Mouse (Mus musculus) neural tube, embryonic 11.5 days (tissue): ENCODE measurements at regions not wholly inside any gene's neighbourhood (a gene's known extent, or its start where the extent isn't known, plus 50 kb on each side); places are given as distances from the start of the nearest gene placed in this dataset.

ENCODE experiments used
- ATAC-seq: fragments of 200-750 bp; cut with Nextera tagmentation; 2 replicates; pipeline ENCODE4 v1.8.0; 2017; ENCODE audit warnings: moderate number of reproducible peaks, mild to moderate bottlenecking, moderate TSS enrichment, moderate library complexity; ENCODE audit not compliant: insufficient read depth, low FRiP score, low TSS enrichment
- DNase-seq: peaks from one replicate; pipeline ENCODE4 v3.0.0-alpha.2; 2015; ENCODE audit warnings: low spot score
- H3K27ac ChIP-seq: fragments of 300-500 bp; sonication (generic); 2 replicates; pipeline ENCODE4 v1.5.1; 2014; ENCODE audit warnings: low read depth, mild to moderate bottlenecking, low read length
- H3K27me3 ChIP-seq: fragments of 300-500 bp; sonication (generic); 2 replicates; pipeline ENCODE4 v1.6.1; 2014; ENCODE audit warnings: mild to moderate bottlenecking, low read length, mixed read lengths; ENCODE audit not compliant: control insufficient read depth, insufficient read depth
- H3K36me3 ChIP-seq: fragments of 300-500 bp; sonication (generic); 2 replicates; pipeline ENCODE4 v1.6.1; 2014; ENCODE audit warnings: mild to moderate bottlenecking, low read length, moderate library complexity, mixed read lengths; ENCODE audit not compliant: control insufficient read depth, insufficient read depth
- H3K4me1 ChIP-seq: fragments of 300-500 bp; sonication (generic); 2 replicates; pipeline ENCODE4 v1.6.1; 2014; ENCODE audit warnings: low read length, mixed read lengths; ENCODE audit not compliant: control insufficient read depth, insufficient read depth
- H3K4me2 ChIP-seq: fragments of 300-500 bp; sonication (generic); 2 replicates; pipeline ENCODE4 v1.6.1; 2014; ENCODE audit warnings: low read depth, mild to moderate bottlenecking, moderate library complexity
- H3K4me3 ChIP-seq: fragments of 300-500 bp; sonication (generic); 2 replicates; pipeline ENCODE4 v1.5.1; 2014; ENCODE audit warnings: low read depth, low read length
- H3K9ac ChIP-seq: fragments of 300-500 bp; sonication (generic); 2 replicates; pipeline ENCODE4 v1.6.1; 2014; ENCODE audit warnings: mild to moderate bottlenecking, low read length
- H3K9me3 ChIP-seq: fragments of 300-500 bp; sonication (generic); 2 replicates; pipeline ENCODE4 v1.6.1; 2016; ENCODE audit warnings: low read length; ENCODE audit not compliant: control insufficient read depth
- WGBS: fragments of 180-500 bp; shearing (Covaris S2); extraction: QIAGEN DNeasy Blood & Tissue Kit; methylation state at CpG from one replicate; pipeline ENCODE4 v1.1.7; 2014; 5-methylcytosine and 5-hydroxymethylcytosine counted together

DNA sequence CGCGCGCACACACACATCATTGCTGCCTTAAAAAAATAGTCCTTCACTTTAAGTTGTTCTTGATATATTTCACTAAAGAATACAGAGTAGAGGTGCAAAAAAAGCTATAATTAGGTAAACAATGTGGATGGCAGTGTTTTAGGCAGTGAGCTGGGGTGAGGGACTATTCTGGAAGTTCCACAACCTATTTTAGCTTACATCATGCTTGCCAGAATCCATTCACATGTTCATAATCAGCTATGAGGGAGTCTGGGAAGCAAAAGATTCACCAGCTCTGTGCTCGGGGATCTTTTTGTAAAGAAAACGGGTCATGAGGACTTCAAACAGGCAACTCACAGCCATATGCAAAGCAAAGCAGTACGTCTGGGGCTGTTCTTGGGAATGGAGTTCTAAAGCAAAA is 242.3 kb downstream of the Cog6 start:
- 90% methylated on average over 6 of the region's 6 CpGs for WGBS
- H3K36me3 ChIP-seq = no peaks in the 10 kb centered on the region
- no peaks in the 10 kb centered on the region for H3K4me1 ChIP-seq
- no peak overlapping the region for H3K9ac ChIP-seq
- ATAC-seq (no peak), DNase-seq (no peak)
- no peak overlapping the region for H3K4me3 ChIP-seq
- H3K9me3 ChIP-seq = no peaks in the 10 kb centered on the region
- no peak overlapping the region for H3K4me2 ChIP-seq
- no peak overlapping the region for H3K27ac ChIP-seq
- H3K27me3 ChIP-seq = no peaks in the 10 kb centered on the region

- Histone ChIP-seq H3K4me2 (no peak overlapping the region), H3K27ac (no peak overlapping the region), H3K9me3 (no peaks in the 10 kb centered on the region), H3K36me3 (no peaks in the 10 kb centered on the region), H3K9ac (no peak overlapping the region), H3K27me3 (no peaks in the 10 kb centered on the region), H3K4me3 (no peak overlapping the region), H3K4me1 (no peaks in the 10 kb centered on the region)
- DNase-seq (peak; percentile 21), ATAC-seq (no peak)
- WGBS = 90% methylated on average over 10 of the region's 10 CpGs
Measured at GRCm38 (mm10) chr3:52767276-52767675, 249.8 kb downstream of the Cog6 start.

- no peak overlapping the region for H3K4me3 ChIP-seq
- H3K4me1 ChIP-seq = no peaks in the 10 kb centered on the region
- no peaks in the 10 kb centered on the region for H3K9me3 ChIP-seq
- no peak overlapping the region for H3K4me2 ChIP-seq
- no peaks in the 10 kb centered on the region for H3K27me3 ChIP-seq
- no peak for DNase-seq
- H3K36me3 ChIP-seq = no peaks in the 10 kb centered on the region
- 77% methylated on average over 5 of the region's 5 CpGs for WGBS
- no peak overlapping the region for H3K9ac ChIP-seq
- no peak for ATAC-seq
- no peak overlapping the region for H3K27ac ChIP-seq
Measured at GRCm38 (mm10) chr3:52766841-52767240, 250.2 kb downstream of the Cog6 start.

GRCm38 (mm10) chr3:52764166-52764565 is 252.9 kb downstream of the Cog6 start:
- H3K4me2 ChIP-seq = no peak overlapping the region
- no peak overlapping the region for H3K27ac ChIP-seq
- H3K27me3 ChIP-seq = no peaks in the 10 kb centered on the region
- H3K36me3 ChIP-seq = no peaks in the 10 kb centered on the region
- no peak overlapping the region for H3K4me3 ChIP-seq
- no peaks in the 10 kb centered on the region for H3K9me3 ChIP-seq
- no peak for ATAC-seq
- DNase-seq = no peak
- H3K4me1 ChIP-seq = no peaks in the 10 kb centered on the region
- H3K9ac ChIP-seq = no peak overlapping the region
- WGBS = 86% methylated on average over 4 of the region's 4 CpGs

GRCm38 (mm10) chr3:52763660-52764059 is 253.4 kb downstream of the Cog6 start:
- DNase-seq (no peak), ATAC-seq (no peak)
- no peaks in the 10 kb centered on the region for H3K27me3 ChIP-seq
- WGBS = 84% methylated on average over 5 of the region's 5 CpGs
- no peak overlapping the region for H3K4me2 ChIP-seq
- H3K9ac ChIP-seq = no peak overlapping the region
- H3K4me1 ChIP-seq = no peaks in the 10 kb centered on the region
- H3K27ac ChIP-seq = no peak overlapping the region
- H3K9me3 ChIP-seq = no peaks in the 10 kb centered on the region
- H3K36me3 ChIP-seq = no peaks in the 10 kb centered on the region
- no peak overlapping the region for H3K4me3 ChIP-seq

GRCm38 (mm10) chr3:52762549-52762948 is 254.5 kb downstream of the Cog6 start:
- WGBS = 87% methylated on average over 6 of the region's 6 CpGs
- no peaks in the 10 kb centered on the region for H3K4me1 ChIP-seq
- no peak for DNase-seq

GRCm38 (mm10) chr3:52759846-52760245 is 257.2 kb downstream of the Cog6 start:
- Histone ChIP-seq H3K4me3 (no peak overlapping the region), H3K36me3 (no peaks in the 10 kb centered on the region), H3K4me2 (no peak overlapping the region), H3K4me1 (no peaks in the 10 kb centered on the region), H3K27me3 (no peaks in the 10 kb centered on the region), H3K9ac (no peak overlapping the region), H3K9me3 (no peaks in the 10 kb centered on the region), H3K27ac (no peak overlapping the region)
- DNase-seq (no peak), ATAC-seq (no peak)
- 93% methylated on average over 11 of the region's 11 CpGs for WGBS

More at GRCm38 (mm10) chr3:52762549-52762948, 254.5 kb downstream of the Cog6 start:
- H3K36me3 ChIP-seq = no peaks in the 10 kb centered on the region
- no peak for ATAC-seq
- H3K4me2 ChIP-seq = no peak overlapping the region
- no peaks in the 10 kb centered on the region for H3K27me3 ChIP-seq
- H3K9me3 ChIP-seq = no peaks in the 10 kb centered on the region
- no peak overlapping the region for H3K4me3 ChIP-seq
- no peak overlapping the region for H3K9ac ChIP-seq
- H3K27ac ChIP-seq = no peak overlapping the region

DNA sequence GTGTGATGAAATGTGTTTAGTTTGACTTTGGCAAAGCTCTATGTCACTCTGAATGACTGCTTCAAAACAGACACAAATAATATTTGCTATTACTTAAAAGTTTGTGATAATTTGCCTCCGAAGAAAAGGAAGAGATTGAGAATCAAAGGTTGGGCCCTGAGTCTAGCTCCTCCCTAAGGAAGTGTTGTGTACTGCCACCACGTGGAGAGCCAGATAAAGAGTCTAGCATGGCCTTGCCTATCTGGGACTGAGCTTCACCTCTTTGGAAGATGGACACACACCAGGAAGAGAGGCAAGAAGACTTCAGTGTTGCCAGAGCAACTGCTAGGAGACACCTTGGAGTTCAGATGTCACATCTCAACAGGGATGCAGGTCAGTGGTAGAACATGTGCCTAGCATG is 258.5 kb downstream of the Cog6 start:
- H3K9ac ChIP-seq = no peak overlapping the region
- H3K9me3 ChIP-seq = no peaks in the 10 kb centered on the region
- ATAC-seq = no peak
- no peak overlapping the region for H3K27ac ChIP-seq
- H3K27me3 ChIP-seq = no peaks in the 10 kb centered on the region
- H3K4me1 ChIP-seq = no peaks in the 10 kb centered on the region
- no peak overlapping the region for H3K4me2 ChIP-seq
- no peak overlapping the region for H3K4me3 ChIP-seq
- no peaks in the 10 kb centered on the region for H3K36me3 ChIP-seq
- 40% methylated on average over 2 of the region's 2 CpGs for WGBS
- peak; percentile 23 for DNase-seq

GRCm38 (mm10) chr3:52756816-52757215 is 260.2 kb downstream of the Cog6 start:
- no peaks in the 10 kb centered on the region for H3K36me3 ChIP-seq
- H3K4me1 ChIP-seq = no peaks in the 10 kb centered on the region
- 95% methylated on average over 5 of the region's 5 CpGs for WGBS
- DNase-seq (no peak), ATAC-seq (no peak)
- no peaks in the 10 kb centered on the region for H3K9me3 ChIP-seq
- no peak overlapping the region for H3K4me2 ChIP-seq
- no peaks in the 10 kb centered on the region for H3K27me3 ChIP-seq
- no peak overlapping the region for H3K27ac ChIP-seq
- no peak overlapping the region for H3K4me3 ChIP-seq
- H3K9ac ChIP-seq = no peak overlapping the region
